Mouse (Mus musculus) kidney, adult 2 months (tissue): ENCODE results near the gene Zfp275. TPM values are rescaled to one million over a fixed set of nuclear protein-coding genes. Genes with fewer than 3 reads are reported as not detected.
"Not testable (repeated sequence)": the region's sequence is repeated elsewhere in the genome, so short reads cannot be mapped to it uniquely, and the experiment has no call there.

Experiments
- DNase-seq: peaks from one replicate; pipeline ENCODE4 v3.0.0; 2021
- H3K27ac ChIP-seq: fragments of 200-500 bp; 2 replicates; pipeline ENCODE4 v1.5.1; 2012; ENCODE audit warnings: low read depth, low read length, control low read depth, inconsistent platforms; ENCODE audit not compliant: insufficient read depth
- H3K27me3 ChIP-seq: fragments of 200-500 bp; replicated peaks from 2 replicates; pipeline ENCODE4 v1.6.1; 2012; ENCODE audit warnings: mild to moderate bottlenecking, moderate library complexity, low read length, inconsistent platforms; ENCODE audit not compliant: control insufficient read depth, insufficient read depth
- H3K36me3 ChIP-seq: fragments of 200-500 bp; 2 replicates; pipeline ENCODE4 v1.6.1; 2012; ENCODE audit warnings: mild to moderate bottlenecking, moderate library complexity, low read length, inconsistent platforms; ENCODE audit not compliant: control insufficient read depth, insufficient read depth
- H3K4me1 ChIP-seq: fragments of 200-500 bp; 2 replicates; pipeline ENCODE4 v1.6.1; 2011; ENCODE audit warnings: low read length; ENCODE audit not compliant: control insufficient read depth, insufficient read depth
- H3K4me3 ChIP-seq: fragments of 200-500 bp; 2 replicates; pipeline ENCODE4 v1.5.1; 2011; ENCODE audit warnings: mild to moderate bottlenecking, low read depth, low read length, control low read depth; ENCODE audit not compliant: insufficient read depth
- CTCF ChIP-seq: fragments of 200-500 bp; conservative IDR thresholded peaks from 2 replicates; pipeline ENCODE4 v1.5.1; 2011; ENCODE audit warnings: low read depth, mild to moderate bottlenecking, control low read depth, low read length, moderate library complexity, mixed read lengths; ENCODE audit not compliant: insufficient read depth, insufficient read length
- POLR2A ChIP-seq: fragments of 200-500 bp; IDR thresholded peaks from one replicate; pipeline ENCODE4 v1.6.1; 2011; ENCODE audit warnings: low read depth, low read length, control low read depth
- WGBS: fragments of 180-500 bp; shearing (Covaris S2); methylation state at CpG from one replicate; pipeline ENCODE4 v1.1.7; 2018; 5-methylcytosine and 5-hydroxymethylcytosine counted together
- polyA plus RNA-seq: library from polyadenylated mRNA; depleted of rRNA; stranded (reverse); fragments of >200 nt; gene quantifications from 2 replicates; pipeline ENCODE4 v1.2.3, GENCODE M21; 2012; rRNA removed

Gene Zfp275
- 6.3 and 6.8 TPM in 2 replicates for polyA plus RNA-seq

DNA sequence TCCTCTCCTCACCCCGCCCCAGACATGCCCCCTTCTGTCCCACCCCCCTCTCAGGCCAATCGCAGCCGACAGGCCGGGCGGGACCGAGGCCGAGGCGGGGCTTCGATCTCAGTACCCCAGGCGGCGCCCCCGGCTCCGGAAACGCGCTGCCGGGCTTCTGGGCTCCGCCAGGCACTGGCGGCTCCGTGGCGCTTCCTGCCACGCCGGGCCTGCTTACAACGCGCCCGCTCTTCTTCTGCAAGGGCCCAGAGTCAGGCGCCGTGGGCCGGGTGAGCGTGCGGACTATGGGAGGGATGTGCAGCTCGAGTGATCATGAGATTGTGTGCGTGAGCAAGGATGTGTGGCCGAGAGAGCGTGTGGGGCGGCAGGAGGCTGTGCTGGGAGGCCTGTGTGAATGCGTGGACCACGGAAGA lies at the start of gene Zfp275:
Gene Zfp275, plus strand, starts transcription at position 139 of the 413 bp plus-strand sequence.
- 1% methylated on average over 35 of the region's 37 CpGs for WGBS
- Histone ChIP-seq H3K4me1 (no peaks in the 10 kb centered on the region), H3K27me3 (no peaks in the 10 kb centered on the region), H3K4me3 (peak within 1 kb of the TSS; percentile 87), H3K36me3 (no peaks in the 10 kb centered on the region), H3K27ac (peak within 1 kb of the TSS; percentile 73; the same call in 1 of the 2 replicates)
- TF ChIP-seq POLR2A (no peak), CTCF (no peak)
- peak; percentile 81 for DNase-seq

- H3K27ac ChIP-seq, H3K27me3 ChIP-seq, DNase-seq, H3K36me3 ChIP-seq, H3K4me3 ChIP-seq, H3K4me1 ChIP-seq: not testable (repeated sequence)
- 95% methylated on average over 11 of the region's 17 CpGs for WGBS
These were observed 49.5 kb upstream of the Zfp275 start, which contains the start of the genes Xlr5a and Xlr5c for GRCm38 (mm10) chrX:73292876-73293275. Xlr5a (minus strand) TSS chrX:73292976. Xlr5c (minus strand) TSS chrX:73292976.

- H3K27ac ChIP-seq, H3K36me3 ChIP-seq, H3K27me3 ChIP-seq, H3K4me3 ChIP-seq, H3K4me1 ChIP-seq: not testable (repeated sequence)
- DNase-seq, result peak; percentile 36
- 26% methylated on average over 7 of the region's 10 CpGs for WGBS
These were observed 46.7 kb upstream of the Zfp275 start for GRCm38 (mm10) chrX:73295745-73296144.

DNA sequence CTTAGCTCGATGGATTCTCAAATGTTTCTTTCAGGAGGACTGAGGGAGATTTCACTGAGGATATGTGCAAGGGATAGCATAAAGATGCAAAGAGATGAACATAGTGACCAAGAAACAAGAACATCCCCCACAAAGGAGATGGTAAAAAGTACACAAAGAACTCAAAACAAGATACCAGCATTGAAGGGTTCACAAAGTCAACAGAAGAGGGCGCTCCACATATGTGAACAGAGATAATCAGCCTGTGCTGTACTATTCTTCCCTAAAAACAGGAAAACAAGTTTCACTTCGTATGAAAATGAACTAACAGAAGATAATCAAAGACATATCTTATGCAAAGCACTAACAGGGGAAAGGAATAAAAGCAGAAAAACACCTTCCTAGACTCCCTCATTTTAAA lies 29.9 kb upstream of the Zfp275 start:
- peak; percentile 28 for DNase-seq
- H3K27me3 ChIP-seq, result no peaks in the 10 kb centered on the region
- TF ChIP-seq POLR2A (no peak), CTCF (no peak)
- no peaks in the 10 kb centered on the region for H3K36me3 ChIP-seq
- no peak overlapping the region for H3K27ac ChIP-seq
- H3K4me1 ChIP-seq, result no peaks in the 10 kb centered on the region
- no peak overlapping the region for H3K4me3 ChIP-seq
- WGBS, result 27% methylated on average over 3 of the region's 3 CpGs

DNA sequence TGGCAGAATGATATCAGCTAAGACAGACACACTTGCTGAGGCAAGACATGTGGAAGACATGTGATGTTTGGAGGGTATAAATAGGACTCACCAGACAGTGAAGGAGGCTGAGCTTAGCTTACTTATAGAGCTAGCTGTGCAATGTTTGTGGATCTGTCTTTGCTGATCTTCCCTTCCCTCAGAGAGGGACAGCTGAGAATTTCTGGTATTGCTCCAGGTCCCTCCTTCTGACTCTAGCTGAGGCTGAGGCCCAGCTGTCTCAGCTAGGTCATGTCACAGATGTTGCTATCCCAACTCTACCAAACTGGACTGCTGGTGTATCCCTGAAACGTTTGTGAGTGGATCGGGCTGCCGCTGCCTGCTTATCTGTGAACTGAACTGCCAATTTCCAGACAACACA lies 21.4 kb upstream of the Zfp275 start:
- no peak overlapping the region for H3K27ac ChIP-seq
- H3K4me1 ChIP-seq, result no peaks in the 10 kb centered on the region
- no peaks in the 10 kb centered on the region for H3K27me3 ChIP-seq
- no peak for DNase-seq
- H3K4me3 ChIP-seq, result no peak overlapping the region
- H3K36me3 ChIP-seq, result no peaks in the 10 kb centered on the region
- TF ChIP-seq CTCF, result no peak
- no peak for TF ChIP-seq POLR2A
- 72% methylated on average over 3 of the region's 3 CpGs for WGBS

- no peak for TF ChIP-seq CTCF
- no peak for TF ChIP-seq POLR2A
- no peak overlapping the region for H3K4me3 ChIP-seq
- no peaks in the 10 kb centered on the region for H3K36me3 ChIP-seq
- no peak overlapping the region for H3K27ac ChIP-seq
- no peak for DNase-seq
- H3K4me1 ChIP-seq, result no peaks in the 10 kb centered on the region
- 85% methylated on average over 2 of the region's 2 CpGs for WGBS
- no peaks in the 10 kb centered on the region for H3K27me3 ChIP-seq
These were observed 15.2 kb upstream of the Zfp275 start for GRCm38 (mm10) chrX:73327215-73327614.

- Histone ChIP-seq H3K4me1 (no peaks in the 10 kb centered on the region), H3K36me3 (no peaks in the 10 kb centered on the region), H3K27ac (no peak overlapping the region), H3K4me3 (no peak overlapping the region), H3K27me3 (no peaks in the 10 kb centered on the region)
- TF ChIP-seq POLR2A (no peak), CTCF (no peak)
- no peak for DNase-seq
These were observed 8.9 kb upstream of the Zfp275 start for GRCm38 (mm10) chrX:73333548-73333947.

DNA sequence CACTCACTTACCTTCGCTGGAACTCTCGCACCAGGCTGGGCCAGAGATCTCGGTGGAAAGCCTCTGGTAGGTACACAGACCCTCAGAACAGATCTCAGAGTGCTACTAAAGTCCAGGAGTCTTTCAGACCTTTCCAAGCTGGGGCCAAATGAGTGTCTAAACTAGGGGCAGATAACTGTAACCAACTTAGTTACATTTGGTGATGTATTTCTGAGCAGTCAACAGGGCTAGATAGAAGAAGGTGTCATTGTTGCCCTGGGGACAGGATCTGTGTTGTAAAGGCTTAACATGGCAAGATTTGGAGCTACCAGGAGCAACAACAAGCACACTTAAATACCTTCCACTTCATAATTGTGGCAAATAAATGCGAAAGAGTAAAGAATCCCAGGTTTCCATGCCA lies 5.7 kb upstream of the Zfp275 start, which contains the start of gene Gm45015:
Gene Gm45015, minus strand, starts transcription at position 101 of the 400 bp plus-strand sequence.
- no peak for TF ChIP-seq CTCF
- no peak for TF ChIP-seq POLR2A

More for the DNA sequence above, 5.7 kb upstream of the Zfp275 start, which contains the start of gene Gm45015:
- no peak within 1 kb of the TSS for H3K4me3 ChIP-seq
- H3K27ac ChIP-seq, result no peak within 1 kb of the TSS
- H3K27me3 ChIP-seq, result no peaks in the 10 kb centered on the region
- no peak for DNase-seq
- WGBS, result 86% methylated on average over 4 of the region's 4 CpGs
- no peaks in the 10 kb centered on the region for H3K36me3 ChIP-seq
- no peaks in the 10 kb centered on the region for H3K4me1 ChIP-seq
